Mouse (Mus musculus) forebrain, postnatal 0 days (tissue): Measurements from ENCODE around the gene Cd244a. TPM values are rescaled to one million over a fixed set of nuclear protein-coding genes. Genes with fewer than 3 reads are reported as not detected.

Experiments
- ATAC-seq: fragments of 200-750 bp; cut with Nextera tagmentation; 2 replicates; pipeline ENCODE4 v1.8.0; 2017; ENCODE audit warnings: mild to moderate bottlenecking, moderate library complexity
- DNase-seq: peaks from one replicate; pipeline ENCODE4 v3.0.0-alpha.2; 2015
- H3K27ac ChIP-seq: fragments of 300-500 bp; sonication (generic); 2 replicates; pipeline ENCODE4 v1.5.1; 2014; ENCODE audit warnings: low read depth, mild to moderate bottlenecking, antibody characterized with exemption, low read length, moderate library complexity, mixed read lengths
- H3K27me3 ChIP-seq: fragments of 300-500 bp; sonication (generic); 2 replicates; pipeline ENCODE4 v1.6.1; 2014; ENCODE audit warnings: mild to moderate bottlenecking, low read length, mixed read lengths; ENCODE audit not compliant: insufficient read depth
- H3K36me3 ChIP-seq: fragments of 300-500 bp; sonication (generic); 2 replicates; pipeline ENCODE4 v1.6.1; 2014; ENCODE audit warnings: mild to moderate bottlenecking, moderate library complexity; ENCODE audit not compliant: insufficient read depth
- H3K4me1 ChIP-seq: fragments of 300-500 bp; sonication (generic); 2 replicates; pipeline ENCODE4 v1.6.1; 2014; ENCODE audit warnings: antibody characterized with exemption; ENCODE audit not compliant: insufficient read depth
- H3K4me2 ChIP-seq: fragments of 300-500 bp; sonication (generic); 2 replicates; pipeline ENCODE4 v1.6.1; 2014; ENCODE audit warnings: low read depth, mild to moderate bottlenecking, moderate library complexity
- H3K4me3 ChIP-seq: fragments of 300-500 bp; sonication (generic); 2 replicates; pipeline ENCODE4 v1.5.1; 2014; ENCODE audit warnings: low read depth, low read length, mixed read lengths
- H3K9ac ChIP-seq: fragments of 300-500 bp; sonication (generic); 2 replicates; pipeline ENCODE4 v1.6.1; 2014; ENCODE audit warnings: mild to moderate bottlenecking
- H3K9me3 ChIP-seq: fragments of 300-500 bp; sonication (generic); 2 replicates; pipeline ENCODE4 v1.6.1; 2016; ENCODE audit warnings: low read length
- CTCF ChIP-seq: sonication (generic); IDR thresholded peaks from 2 replicates; pipeline ENCODE4 v1.5.1; 2016; ENCODE audit warnings: antibody characterized with exemption, control low read depth, low read depth
- WGBS: fragments of 180-500 bp; shearing (Covaris S2); extraction: QIAGEN DNeasy Blood & Tissue Kit; methylation state at CpG from one replicate; pipeline ENCODE4 v1.1.7; 2014; 5-methylcytosine and 5-hydroxymethylcytosine counted together
- polyA plus RNA-seq: library from polyadenylated mRNA; unstranded; fragments of >200 nt; fragmentation: Nextera tagmentation; extraction: Ambion mirVana; gene quantifications from 2 replicates; pipeline ENCODE4 v1.2.1, GENCODE M21; 2015
- total RNA-seq: library from RNA; depleted of rRNA; stranded (reverse); fragments of >200 nt; gene quantifications from 2 replicates; pipeline ENCODE4 v1.2.3, GENCODE M21; 2014

The Cd244a gene
- total and polyA plus RNA-seq, 2 experiments from 2014 or later: not detected

DNA sequence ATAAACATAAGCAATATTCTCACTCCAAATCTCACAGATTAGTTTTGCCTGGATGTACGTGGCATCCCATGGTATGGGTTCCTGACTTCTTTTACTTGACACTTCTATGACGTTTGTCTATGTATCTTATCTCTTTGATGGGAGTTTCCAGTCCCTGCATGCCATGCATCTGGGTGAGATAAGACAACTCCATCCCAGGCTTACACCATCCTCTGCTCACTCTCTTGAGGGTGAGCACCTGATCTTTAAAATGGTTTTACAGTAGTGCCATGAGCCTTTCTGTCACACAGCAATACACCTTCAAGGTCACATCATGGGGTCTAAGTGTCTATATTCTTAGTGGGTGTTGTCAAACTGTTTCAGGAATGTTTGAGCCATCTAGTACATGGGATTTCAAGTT is 1.3 kb downstream of the Cd244a start:
- no peaks in the 10 kb centered on the region for H3K36me3 ChIP-seq
- DNase-seq (no peak), ATAC-seq (no peak)
- H3K4me3 ChIP-seq: no peak overlapping the region
- H3K9ac ChIP-seq: no peak overlapping the region
- WGBS: 78% methylated on average over 2 of the region's 2 CpGs
- no peaks in the 10 kb centered on the region for H3K4me1 ChIP-seq
- no peak overlapping the region for H3K27ac ChIP-seq
- H3K27me3 ChIP-seq: no peaks in the 10 kb centered on the region
- H3K9me3 ChIP-seq: no peaks in the 10 kb centered on the region
- H3K4me2 ChIP-seq: no peak overlapping the region
- TF ChIP-seq CTCF: no peak

DNA sequence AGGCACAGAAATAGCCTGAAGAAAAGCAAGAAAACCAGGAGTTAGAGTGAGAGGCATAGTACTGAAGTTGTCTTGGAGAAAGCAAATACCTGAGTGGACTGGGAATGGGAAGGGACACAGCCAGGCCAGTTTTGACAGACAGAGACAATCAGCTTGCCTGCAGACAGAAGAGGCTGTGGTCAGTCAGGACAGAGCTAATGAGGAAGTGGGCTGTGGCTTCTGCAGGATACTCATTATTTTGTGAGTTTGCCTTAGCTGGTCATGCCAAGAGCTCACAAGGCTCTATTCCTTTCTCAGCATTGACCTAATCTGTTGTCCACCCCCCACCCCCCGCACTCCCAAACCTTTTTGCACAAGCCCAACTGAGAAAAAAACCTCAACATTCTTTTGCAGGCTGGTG is 2.2 kb downstream of the Cd244a start:
- Histone ChIP-seq H3K27ac (no peak overlapping the region), H3K36me3 (no peaks in the 10 kb centered on the region), H3K27me3 (no peaks in the 10 kb centered on the region), H3K4me2 (no peak overlapping the region), H3K4me3 (no peak overlapping the region), H3K9ac (no peak overlapping the region), H3K9me3 (no peaks in the 10 kb centered on the region), H3K4me1 (no peaks in the 10 kb centered on the region)
- 86% methylated on average over 1 of the region's 1 CpGs for WGBS
- TF ChIP-seq CTCF: no peak
- no peak for DNase-seq
- ATAC-seq: no peak

DNA sequence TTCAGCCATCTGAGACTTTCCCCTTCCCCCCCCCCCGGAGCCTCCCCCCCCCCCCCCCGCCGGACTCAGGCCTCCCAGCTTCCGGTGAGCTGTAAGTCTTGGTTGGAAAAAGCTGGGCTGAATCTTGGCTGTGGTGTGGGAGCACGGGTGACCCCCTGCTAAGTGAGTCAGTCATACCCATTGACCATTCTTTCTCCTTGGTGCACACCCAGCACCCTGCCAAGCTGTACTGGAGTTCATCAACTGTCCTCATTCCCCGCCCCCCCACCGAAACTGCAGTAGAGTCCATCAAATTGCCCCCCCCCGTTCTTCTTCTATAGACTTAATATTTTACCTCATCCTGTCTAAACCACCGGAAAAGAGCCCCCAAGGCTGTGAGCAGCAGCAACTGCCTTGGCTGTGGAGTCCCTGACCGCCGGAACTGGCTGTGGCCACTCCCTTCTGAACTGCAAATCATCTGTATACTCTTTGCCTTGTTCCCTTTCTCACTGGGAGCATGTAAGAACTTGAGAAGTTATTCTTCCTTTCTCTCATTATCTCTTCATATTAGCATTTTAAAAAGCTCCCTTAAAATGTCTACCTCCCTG is 2.7 kb downstream of the Cd244a start:
- H3K9me3 ChIP-seq: no peaks in the 10 kb centered on the region
- H3K27me3 ChIP-seq: no peaks in the 10 kb centered on the region
- no peak overlapping the region for H3K4me3 ChIP-seq
- TF ChIP-seq CTCF: no peak
- WGBS: 72% methylated on average over 8 of the region's 11 CpGs
- H3K36me3 ChIP-seq: no peaks in the 10 kb centered on the region
- ATAC-seq: no peak
- H3K4me2 ChIP-seq: no peak overlapping the region
- H3K4me1 ChIP-seq: no peaks in the 10 kb centered on the region
- H3K9ac ChIP-seq: no peak overlapping the region
- H3K27ac ChIP-seq: no peak overlapping the region
- no peak for DNase-seq

DNA sequence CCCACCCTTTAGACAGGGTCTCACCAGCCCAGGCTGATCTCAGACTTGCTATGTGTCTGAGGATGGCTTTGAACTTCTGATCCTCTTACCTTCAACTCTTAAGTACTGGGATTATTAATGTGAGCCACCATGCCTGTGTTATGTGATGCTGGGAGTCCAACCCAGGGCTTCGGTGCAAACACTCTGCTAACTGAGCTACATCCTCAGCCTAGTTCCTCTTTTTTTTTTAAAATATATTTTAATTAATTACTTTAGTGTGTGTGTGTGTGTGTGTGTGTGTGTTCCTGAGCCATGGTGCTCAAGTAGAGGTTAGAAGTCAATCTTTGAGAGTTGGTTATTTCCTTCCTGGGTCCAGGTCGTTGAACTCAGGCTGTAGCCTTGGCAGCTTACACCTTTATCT is 4.0 kb downstream of the Cd244a start:
- no peak for DNase-seq
- H3K27me3 ChIP-seq: no peaks in the 10 kb centered on the region
- H3K4me2 ChIP-seq: no peak overlapping the region
- 84% methylated on average over 2 of the region's 2 CpGs for WGBS
- H3K9me3 ChIP-seq: no peaks in the 10 kb centered on the region
- ATAC-seq: no peak
- H3K36me3 ChIP-seq: no peaks in the 10 kb centered on the region
- no peak overlapping the region for H3K9ac ChIP-seq
- no peaks in the 10 kb centered on the region for H3K4me1 ChIP-seq
- no peak overlapping the region for H3K27ac ChIP-seq
- TF ChIP-seq CTCF: no peak
- no peak overlapping the region for H3K4me3 ChIP-seq

DNA sequence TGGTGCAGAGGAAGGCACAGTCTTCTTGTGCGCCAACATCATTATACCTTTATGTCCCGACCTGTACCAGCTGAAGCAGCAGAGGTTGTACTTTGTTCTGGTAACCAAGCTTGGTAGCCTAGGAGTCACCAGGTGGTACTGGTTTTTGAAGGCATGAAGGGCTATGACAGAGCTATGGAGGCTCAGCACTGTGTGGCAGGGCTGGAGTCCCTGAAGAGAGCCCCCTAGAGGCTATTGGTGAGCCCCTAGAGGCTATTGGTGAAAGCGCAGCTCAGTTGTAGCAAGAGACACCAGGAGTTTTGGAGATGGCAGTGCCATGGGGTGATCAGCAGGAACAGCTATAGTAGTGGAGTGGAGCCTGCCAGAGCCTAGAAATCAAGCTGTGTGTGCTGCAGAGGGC is 5.3 kb downstream of the Cd244a start:
- H3K27ac ChIP-seq: no peak overlapping the region
- H3K4me3 ChIP-seq: no peak overlapping the region
- peak; percentile 55 for TF ChIP-seq CTCF
- H3K9ac ChIP-seq: no peak overlapping the region
- no peak overlapping the region for H3K4me2 ChIP-seq
- H3K27me3 ChIP-seq: no peaks in the 10 kb centered on the region
- H3K4me1 ChIP-seq: no peaks in the 10 kb centered on the region
- H3K9me3 ChIP-seq: no peaks in the 10 kb centered on the region
- DNase-seq: peak; percentile 3
- ATAC-seq: peak; percentile 54; the same call in 1 of the 2 replicates
- 58% methylated on average over 3 of the region's 3 CpGs for WGBS
- H3K36me3 ChIP-seq: no peaks in the 10 kb centered on the region

DNA sequence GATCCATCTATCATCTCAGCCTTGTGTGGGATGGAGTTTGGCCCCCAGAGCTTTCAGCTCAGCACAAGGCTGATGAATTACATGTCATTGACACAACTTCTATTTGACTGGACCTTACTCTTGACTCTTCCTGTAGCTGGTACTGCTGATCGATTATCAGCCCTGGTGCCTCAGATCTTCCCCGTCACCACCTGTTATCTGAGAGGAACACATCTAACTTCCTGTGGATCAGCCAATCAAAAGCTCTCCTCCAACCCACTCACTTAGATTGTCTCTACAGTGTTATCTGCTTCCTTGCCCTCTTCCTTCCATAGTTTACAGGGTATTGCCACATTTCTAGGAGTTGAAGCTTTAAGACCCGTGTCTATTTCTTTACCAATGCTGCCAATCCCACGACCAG is 6.9 kb downstream of the Cd244a start:
- WGBS: 83% methylated on average over 4 of the region's 4 CpGs

DNA sequence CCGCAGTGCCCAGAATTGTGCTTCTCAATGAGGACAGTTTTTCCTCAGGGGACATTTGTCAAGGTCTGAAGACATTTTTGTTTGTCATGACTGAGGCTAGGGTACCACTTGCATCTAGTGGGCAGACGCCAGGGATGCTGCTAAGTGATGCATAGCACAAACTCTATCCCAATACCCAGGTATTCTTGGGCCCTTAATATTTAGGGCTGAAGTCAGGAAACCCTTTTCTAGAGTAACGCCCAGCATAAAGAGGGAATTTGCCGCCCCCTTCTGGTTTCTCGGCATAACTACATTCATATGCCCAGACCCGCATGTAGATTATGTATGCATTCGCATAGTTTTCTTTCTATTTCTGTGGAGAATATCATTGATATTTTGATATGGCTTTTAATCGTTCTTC is 7.8 kb downstream of the Cd244a start:
- H3K4me2 ChIP-seq: no peak overlapping the region
- WGBS: 28% methylated on average over 8 of the region's 8 CpGs
- H3K9ac ChIP-seq: no peak overlapping the region
- H3K27ac ChIP-seq: no peak overlapping the region
- peak; percentile 73 for TF ChIP-seq CTCF
- ATAC-seq (peak; percentile 20; the same call in 1 of the 2 replicates), DNase-seq (peak; percentile 64)
- H3K4me1 ChIP-seq: no peaks in the 10 kb centered on the region
- no peaks in the 10 kb centered on the region for H3K9me3 ChIP-seq
- no peaks in the 10 kb centered on the region for H3K36me3 ChIP-seq
- no peaks in the 10 kb centered on the region for H3K27me3 ChIP-seq
- H3K4me3 ChIP-seq: no peak overlapping the region

More for the DNA sequence above, 6.9 kb downstream of the Cd244a start:
- Histone ChIP-seq H3K4me1 (no peaks in the 10 kb centered on the region), H3K27ac (no peak overlapping the region), H3K4me2 (no peak overlapping the region), H3K27me3 (no peaks in the 10 kb centered on the region), H3K9ac (no peak overlapping the region), H3K4me3 (no peak overlapping the region), H3K36me3 (no peaks in the 10 kb centered on the region), H3K9me3 (no peaks in the 10 kb centered on the region)
- no peak for ATAC-seq
- no peak for DNase-seq
- no peak for TF ChIP-seq CTCF
